Mouse (Mus musculus) heart, adult 9 months (tissue): Measurements from ENCODE around the gene Zfp655.
"Not testable (repeated sequence)": the region's sequence is repeated elsewhere in the genome, so short reads cannot be mapped to it uniquely, and the experiment has no call there.

ENCODE experiments used
- DNase-seq, 2 experiments: peaks; one replicate each; pipeline ENCODE4 v3.0.0; 2022; ENCODE audit warnings: low spot score in 2 of 2

Gene Zfp655

GRCm38 (mm10) chr5:145222840-145223239 is 8.7 kb upstream of the Zfp655 start:
- no peak for DNase-seq

GRCm38 (mm10) chr5:145223395-145223794 is 8.1 kb upstream of the Zfp655 start:
- no peak for DNase-seq

DNA sequence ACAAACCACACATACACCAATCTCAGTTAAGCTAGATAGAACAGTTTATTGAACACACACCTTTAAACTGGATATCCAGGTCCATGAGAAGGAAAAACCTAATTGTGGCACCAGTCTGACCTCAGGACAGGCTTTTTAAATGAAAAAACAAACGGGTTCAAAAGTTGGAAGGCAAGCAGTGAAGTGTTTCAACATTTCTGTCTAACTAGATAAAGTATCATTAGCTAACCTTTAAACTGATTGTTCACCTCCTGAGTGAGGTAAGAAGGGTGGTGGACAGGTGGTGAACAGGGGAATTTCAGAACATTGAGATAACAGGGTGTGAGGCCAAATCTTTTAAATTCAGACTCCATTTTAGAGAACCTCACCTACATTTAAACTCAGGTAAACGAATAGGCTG is 5.1 kb upstream of the Zfp655 start:
- DNase-seq: no peak

DNA sequence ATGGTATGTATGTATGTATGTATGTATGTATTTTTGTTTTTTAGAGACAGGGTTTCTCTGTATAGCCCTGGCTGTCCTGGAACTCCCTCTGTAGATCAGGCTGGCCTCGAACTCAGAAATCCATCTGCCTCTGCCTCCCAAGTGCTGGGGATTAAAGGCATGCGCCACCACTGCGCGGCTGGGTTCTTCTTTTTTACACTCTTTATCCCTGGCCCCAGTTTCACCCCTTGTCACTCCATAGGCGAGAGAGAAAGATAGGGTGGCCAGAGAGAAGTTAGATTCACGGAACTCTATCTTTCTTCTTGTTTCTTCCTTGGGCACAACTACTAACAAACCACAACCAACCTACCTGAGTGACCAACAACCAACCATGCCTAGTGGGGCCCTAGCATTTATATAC is 2.2 kb upstream of the Zfp655 start:
- not testable (repeated sequence) for DNase-seq

DNA sequence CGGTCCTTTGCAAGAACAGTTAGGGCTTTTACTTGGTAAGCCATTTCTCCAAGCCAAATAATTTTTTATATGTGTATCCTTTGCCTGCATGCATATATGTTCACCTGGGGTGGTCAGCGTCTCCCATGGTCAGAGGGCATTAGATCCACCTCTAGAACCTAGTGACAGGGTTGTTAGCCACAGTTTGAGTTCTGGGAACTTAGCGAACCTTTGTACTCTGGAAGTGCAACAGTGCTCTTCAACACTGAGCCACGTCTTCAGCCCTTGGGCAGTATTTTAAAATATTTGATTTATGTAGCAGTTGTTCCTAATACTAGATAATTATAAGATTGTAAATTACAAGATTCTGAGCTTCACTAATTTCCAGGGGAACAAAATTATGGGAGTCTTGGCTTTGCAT is 874 bp upstream of the Zfp655 start:
- no peak for DNase-seq

DNA sequence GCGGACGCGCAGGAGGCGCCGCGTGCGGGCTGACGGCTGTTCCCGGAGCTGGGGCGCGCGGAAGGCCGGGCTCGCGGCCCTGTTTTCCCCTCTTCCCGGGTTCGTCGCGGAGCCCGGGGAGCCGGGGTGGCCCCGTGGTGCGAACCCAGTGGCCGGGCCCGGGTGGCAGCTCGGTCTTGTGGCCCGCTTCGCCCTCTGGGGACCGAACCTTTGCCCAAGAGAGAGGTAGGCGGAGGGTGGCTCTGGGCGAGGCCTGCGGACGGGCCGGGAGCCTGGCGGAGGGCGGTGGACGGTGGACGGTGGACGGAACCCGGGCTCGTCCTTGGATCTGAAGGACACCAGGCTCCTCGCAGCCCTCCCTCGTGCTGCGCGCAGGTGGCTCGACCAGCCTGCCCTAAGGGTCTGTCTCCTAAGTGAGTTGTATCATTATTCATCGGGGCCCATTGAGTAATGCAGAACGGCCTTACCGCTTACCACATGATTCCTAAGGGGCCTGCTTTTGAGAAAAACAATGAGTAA is 437 bp downstream of the Zfp655 start:
- DNase-seq: no peak

DNA sequence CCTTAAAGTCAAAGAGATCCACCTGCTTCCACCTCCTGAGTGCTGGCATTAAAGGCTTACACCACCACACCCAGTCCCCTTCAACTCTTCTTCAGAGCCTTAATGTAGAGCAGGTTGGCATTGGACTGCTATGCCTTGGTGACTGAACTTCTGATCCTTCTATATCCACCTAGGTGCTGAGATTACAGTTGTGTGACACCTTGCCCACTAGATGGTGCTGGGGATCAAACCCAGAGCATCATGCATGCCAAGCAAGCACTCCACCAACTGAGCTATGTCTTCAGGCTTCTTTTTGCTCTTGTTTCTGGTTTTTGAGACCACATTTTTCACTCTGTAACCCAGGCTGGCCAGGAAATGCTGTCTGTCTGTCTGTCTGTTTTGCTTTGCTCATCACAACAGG is 3.1 kb downstream of the Zfp655 start:
- no peak for DNase-seq

- DNase-seq: no peak
These were observed 18.0 kb downstream of the Zfp655 start for GRCm38 (mm10) chr5:145249520-145249919.

DNA sequence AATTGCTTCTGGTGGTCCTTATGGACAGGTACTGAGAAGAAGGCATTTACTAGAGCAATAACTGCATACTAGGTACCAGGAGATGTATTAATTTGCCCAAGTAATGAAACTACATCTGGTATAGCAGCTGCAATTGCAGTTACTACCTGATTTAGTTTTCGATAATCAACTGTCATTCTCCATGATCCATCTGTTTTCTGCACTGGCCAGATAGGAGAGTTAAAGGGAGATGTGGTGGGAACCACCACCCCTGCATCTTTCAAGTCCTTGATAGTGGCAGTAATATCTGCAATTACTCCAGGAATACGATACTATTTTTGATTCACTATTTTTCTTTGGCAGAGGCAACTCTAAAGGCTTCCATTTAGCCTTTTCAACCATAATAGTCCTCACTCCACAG is 42.1 kb downstream of the Zfp655 start:
- not testable (repeated sequence) for DNase-seq

- no peak for DNase-seq
These were observed 48.4 kb downstream of the Zfp655 start for GRCm38 (mm10) chr5:145279948-145280347.

- peak; percentile 92 for DNase-seq
These were observed 49.0 kb downstream of the Zfp655 start, which contains the start of gene Zscan25 for GRCm38 (mm10) chr5:145280371-145281143. Gene Zscan25 (plus strand): TSS chr5:145280500.

GRCm38 (mm10) chr5:145288382-145288781 is 56.9 kb downstream of the Zfp655 start:
- DNase-seq: no peak

- DNase-seq: no peak
These were observed 59.2 kb downstream of the Zfp655 start for GRCm38 (mm10) chr5:145290697-145291096.

DNA sequence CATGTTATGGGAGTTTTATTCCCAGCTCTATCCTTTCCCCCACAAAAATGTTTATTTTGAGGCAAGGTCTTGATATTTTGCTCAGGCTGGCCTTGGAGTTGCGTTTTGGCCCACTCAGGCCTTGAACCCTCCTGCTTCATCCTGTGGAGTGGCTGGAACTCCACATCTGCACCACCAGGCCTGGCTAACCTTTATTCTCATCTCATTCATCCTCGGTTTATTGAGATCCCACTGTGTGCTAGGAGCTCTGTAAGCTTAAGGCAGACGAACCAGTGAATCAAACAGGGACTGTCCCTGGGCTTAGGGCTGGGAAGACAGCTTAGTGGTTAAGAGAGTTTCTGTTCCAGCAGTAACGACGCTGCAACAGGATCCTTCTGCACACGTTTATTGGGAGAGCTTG is 60.9 kb downstream of the Zfp655 start:
- DNase-seq: no peak
